Comparison of ENCODE assay signal across 15 mouse cellular contexts in genomic region chr11:77914598-77915260, GRCm38 (mm10). TPM values are rescaled to one million over a fixed set of nuclear protein-coding genes. Genes with fewer than 3 reads are reported as not detected.
DNase-seq lines count a peak whose midpoint lies in the region; ATAC-seq and TF ChIP-seq lines count a peak whose summit lies in the region.
"Had no signal": no experiment of that assay in that cellular context is flagged by ENCODE, and none has a peak within 500 bp of the region (broad histone marks: within the 10 kb centered on the region; RNA-seq: fewer than 3 reads in every experiment).

No protein-coding gene starts in this region.

- H3K4me2 ChIP-seq in neural tube, embryonic 11.5 days (ENCODE audit: low read depth) = peak overlapping the region; percentile 19; the same call in 1 of the 2 replicates
- peak overlapping the region; percentile 20; the same call in 1 of the 2 replicates for H3K4me2 ChIP-seq in forebrain, embryonic 14.5 days (ENCODE audit: low read length)
- peak overlapping the region; percentile 54 for H3K4me2 ChIP-seq in intestine, postnatal 0 days (replicated peaks; ENCODE audit: low read depth)
- peak overlapping the region; percentile 54 for H3K4me2 ChIP-seq in neural tube, embryonic 15.5 days
- H3K4me2 ChIP-seq: liver, embryonic 12.5 days had no signal

- H3K9ac ChIP-seq in neural tube, embryonic 11.5 days (ENCODE audit: low read length) = no peak overlapping the region; the same call in 1 of the 2 replicates
- H3K9ac ChIP-seq in forebrain, embryonic 14.5 days (ENCODE audit: low read length) = 0 out of 2 replicates have a peak overlapping the region, but pooled peaks have one; percentile 1
- no peak overlapping the region for H3K9ac ChIP-seq in intestine, postnatal 0 days (ENCODE audit: low read depth, low read length)
- H3K9ac ChIP-seq in neural tube, embryonic 15.5 days (replicated peaks) = peak overlapping the region; percentile 30; the same call in 1 of the 2 replicates
- H3K9ac ChIP-seq: liver, embryonic 12.5 days had no signal

- peaks cover 7% of the 10 kb centered on the region; the same call in 1 of the 2 replicates for H3K4me1 ChIP-seq in neural tube, embryonic 11.5 days (ENCODE audit: control insufficient read depth, insufficient read depth, low read length)
- H3K4me1 ChIP-seq in forebrain, embryonic 14.5 days (ENCODE audit: control insufficient read depth, insufficient read depth, low read length) = peaks cover 9% of the 10 kb centered on the region; the same call in 1 of the 2 replicates
- H3K4me1 ChIP-seq in intestine, postnatal 0 days (replicated peaks; ENCODE audit: control insufficient read depth, insufficient read depth, low read length) = no peaks in the 10 kb centered on the region
- peaks cover 25% of the 10 kb centered on the region for H3K4me1 ChIP-seq in neural tube, embryonic 15.5 days
- H3K4me1 ChIP-seq: liver, embryonic 12.5 days had no signal

- no peak for TF ChIP-seq CTCF in intestine, postnatal 0 days (IDR thresholded peaks at IDR 0.05; ENCODE audit: low read depth)

- no peaks in the 10 kb centered on the region for H3K9me3 ChIP-seq in neural tube, embryonic 11.5 days (ENCODE audit: control insufficient read depth, low read length)
- no peaks in the 10 kb centered on the region for H3K9me3 ChIP-seq in forebrain, embryonic 14.5 days (replicated peaks; ENCODE audit: control insufficient read depth, low read length)
- H3K9me3 ChIP-seq in intestine, postnatal 0 days (ENCODE audit: control insufficient read depth) = no peaks in the 10 kb centered on the region
- no peaks in the 10 kb centered on the region for H3K9me3 ChIP-seq in neural tube, embryonic 15.5 days (replicated peaks)
- H3K9me3 ChIP-seq: liver, embryonic 12.5 days had no signal

- 0 out of 2 replicates have a peak overlapping the region, but pooled peaks have one; percentile 2 for H3K4me3 ChIP-seq in neural tube, embryonic 11.5 days (ENCODE audit: low read depth, low read length)
- no peak overlapping the region for H3K4me3 ChIP-seq in forebrain, embryonic 14.5 days (ENCODE audit: low read depth, low read length)
- peak overlapping the region; percentile 16; the same call in 1 of the 2 replicates for H3K4me3 ChIP-seq in intestine, postnatal 0 days (ENCODE audit: low read depth, low read length)
- peak overlapping the region; percentile 18 for H3K4me3 ChIP-seq in neural tube, embryonic 15.5 days (replicated peaks)
- H3K4me3 ChIP-seq: erythroblast, embryonic 14.5 days; liver, embryonic 12.5 days had no signal

- H3K27me3 ChIP-seq in neural tube, embryonic 11.5 days (ENCODE audit: control insufficient read depth, insufficient read depth, low read length) = peaks cover 29% of the 10 kb centered on the region
- no peaks in the 10 kb centered on the region for H3K27me3 ChIP-seq in forebrain, embryonic 14.5 days (replicated peaks; ENCODE audit: control insufficient read depth, insufficient read depth, low read length)
- peaks cover 17% of the 10 kb centered on the region for H3K27me3 ChIP-seq in intestine, postnatal 0 days (replicated peaks; ENCODE audit: control insufficient read depth, insufficient read depth, low read length)
- peaks cover 31% of the 10 kb centered on the region for H3K27me3 ChIP-seq in neural tube, embryonic 15.5 days (replicated peaks)

- WGBS in neural tube, embryonic 11.5 days = 2% methylated on average over 30 of the region's 32 CpGs
- WGBS in forebrain, embryonic 14.5 days = 4% methylated on average over 32 of the region's 32 CpGs
- WGBS in intestine, postnatal 0 days = 4% methylated on average over 29 of the region's 32 CpGs
- WGBS in neural tube, embryonic 15.5 days = 3% methylated on average over 31 of the region's 32 CpGs

- H3K36me3 ChIP-seq in neural tube, embryonic 11.5 days (ENCODE audit: control insufficient read depth, insufficient read depth, low read length) = no peaks in the 10 kb centered on the region
- no peaks in the 10 kb centered on the region for H3K36me3 ChIP-seq in forebrain, embryonic 14.5 days (ENCODE audit: control insufficient read depth, insufficient read depth, low read length)
- H3K36me3 ChIP-seq in intestine, postnatal 0 days (ENCODE audit: control insufficient read depth, insufficient read depth) = no peaks in the 10 kb centered on the region
- no peaks in the 10 kb centered on the region for H3K36me3 ChIP-seq in neural tube, embryonic 15.5 days
- H3K36me3 ChIP-seq: liver, embryonic 12.5 days had no signal

- no peak for DNase-seq in neural tube, embryonic 11.5 days (ENCODE audit: low spot score)
- no peak for DNase-seq in neural tube, embryonic 10.5 days (ENCODE audit: extremely low spot score, low spot score)
- DNase-seq in forebrain, embryonic 14.5 days (ENCODE audit: low spot score) = peak; percentile 35
- DNase-seq in yolk sac, embryonic 10.5 days (ENCODE audit: low spot score) = no peak
- no peak for DNase-seq in natural killer cell, adult 2 months (ENCODE audit: low spot score in 2 of 2)
- DNase-seq in embryo, embryonic 9.5 days (ENCODE audit: extremely low spot score) = no peak
- DNase-seq: adrenal gland, adult 8-10 months; cerebellum, adult 2 months; kidney, postnatal 36 days; right cerebral cortex, postnatal 25 days; thymus, postnatal 14 days had no signal

- ATAC-seq in neural tube, embryonic 11.5 days (ENCODE audit: insufficient read depth, low FRiP score, low TSS enrichment) = no peak
- peak; percentile 50; the same call in 1 of the 2 replicates for ATAC-seq in forebrain, embryonic 14.5 days
- ATAC-seq in intestine, postnatal 0 days = 0 out of 2 replicates have a peak, but pooled peaks have one; percentile 25
- peak; percentile 40; the same call in 1 of the 2 replicates for ATAC-seq in neural tube, embryonic 15.5 days (ENCODE audit: low FRiP score)
- ATAC-seq: liver, embryonic 12.5 days had no signal

- H3K27ac ChIP-seq in neural tube, embryonic 11.5 days (ENCODE audit: low read depth, low read length) = no peak overlapping the region
- H3K27ac ChIP-seq in forebrain, embryonic 14.5 days (ENCODE audit: low read depth, low read length) = no peak overlapping the region
- no peak overlapping the region for H3K27ac ChIP-seq in intestine, postnatal 0 days (ENCODE audit: low read depth, low read length)
- H3K27ac ChIP-seq in neural tube, embryonic 15.5 days (replicated peaks) = peak overlapping the region; percentile 25
- H3K27ac ChIP-seq: liver, embryonic 12.5 days had no signal

RNA-seq across cellular contexts. Expression of gene Sez6, which starts 15.9 kb away (rescaled TPM):
- 12.4 and 13.8 TPM in 2 replicates for polyA plus RNA-seq in neural tube, embryonic 11.5 days (2014; fragmentation: Nextera tagmentation; extraction: Ambion mirVana)
- polyA plus RNA-seq in forebrain, embryonic 14.5 days (2014; fragmentation: Nextera tagmentation; extraction: Ambion mirVana) = 140 and 175 TPM in 2 replicates
- 0.77 and 0.80 TPM in 2 replicates for polyA plus RNA-seq in intestine, postnatal 0 days (2015; fragmentation: Nextera tagmentation; extraction: Ambion mirVana)
- 101 and 123 TPM in 2 replicates for polyA plus RNA-seq in neural tube, embryonic 15.5 days (2015; fragmentation: Nextera tagmentation; extraction: Ambion mirVana)
- polyA plus RNA-seq: erythroblast, embryonic 14.5 days had no signal

RNA-seq across cellular contexts. Expression of gene Pipox, which starts 20.8 kb away (rescaled TPM):
- 2.6 and 4.0 TPM in 2 replicates for polyA plus RNA-seq in neural tube, embryonic 11.5 days (2014; fragmentation: Nextera tagmentation; extraction: Ambion mirVana)
- 10.1 and 11.4 TPM in 2 replicates for polyA plus RNA-seq in forebrain, embryonic 14.5 days (2014; fragmentation: Nextera tagmentation; extraction: Ambion mirVana)
- 45.7 and 57.1 TPM in 2 replicates for polyA plus RNA-seq in intestine, postnatal 0 days (2015; fragmentation: Nextera tagmentation; extraction: Ambion mirVana)
- polyA plus RNA-seq in neural tube, embryonic 15.5 days (2015; fragmentation: Nextera tagmentation; extraction: Ambion mirVana) = 5.4 and 5.5 TPM in 2 replicates
- polyA plus RNA-seq: erythroblast, embryonic 14.5 days had no signal

Comparison
In these comparisons a context has a peak if more than half of its experiments do, and no peak if none do; other contexts are left out.
1. H3K9ac ChIP-seq: peak in forebrain, embryonic 14.5 days (single experiment) and neural tube, embryonic 15.5 days (single experiment); none in neural tube, embryonic 11.5 days (single experiment) and intestine, postnatal 0 days (single experiment).
2. Peak in every context shown above with its lines, with median percentiles within 50 percentile points of each other: H3K4me2 ChIP-seq.